Mouse (Mus musculus): ENCODE results near the gene Gm49333.

Gm49333 gene

GRCm38 (mm10) chr16:20677974-20678675 is 66.7 kb downstream of the Gm49333 start:
- in situ Hi-C loops (cut with MboI): no loop called here

DNA sequence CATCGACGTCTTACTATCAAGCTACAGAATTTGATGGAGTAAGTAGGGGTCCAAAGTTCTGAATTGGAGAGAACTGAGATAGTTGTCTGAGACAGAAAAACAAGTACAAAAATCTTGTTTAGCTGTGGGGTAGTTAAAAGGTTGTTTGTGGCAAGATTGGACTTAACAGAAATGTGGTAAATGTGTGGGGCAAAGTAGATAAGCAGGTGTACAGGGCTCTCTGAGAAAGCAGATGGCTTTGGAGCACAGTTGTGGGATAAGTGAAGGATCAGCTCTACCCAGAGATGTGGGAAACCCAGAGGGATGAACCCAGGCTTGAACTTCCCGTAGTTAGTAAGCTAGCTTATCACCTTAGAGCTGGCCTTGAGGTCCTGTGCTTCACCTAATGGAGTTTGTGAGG is 79.4 kb downstream of the Gm49333 start:
- in situ Hi-C loops (cut with MboI): no loop called here

- in situ Hi-C loops (cut with MboI): no loop called here
These were observed 80.2 kb downstream of the Gm49333 start for GRCm38 (mm10) chr16:20691617-20692016.

GRCm38 (mm10) chr16:20692241-20692965 is 81.0 kb downstream of the Gm49333 start:
- in situ Hi-C loops (cut with MboI): no loop called here

DNA sequence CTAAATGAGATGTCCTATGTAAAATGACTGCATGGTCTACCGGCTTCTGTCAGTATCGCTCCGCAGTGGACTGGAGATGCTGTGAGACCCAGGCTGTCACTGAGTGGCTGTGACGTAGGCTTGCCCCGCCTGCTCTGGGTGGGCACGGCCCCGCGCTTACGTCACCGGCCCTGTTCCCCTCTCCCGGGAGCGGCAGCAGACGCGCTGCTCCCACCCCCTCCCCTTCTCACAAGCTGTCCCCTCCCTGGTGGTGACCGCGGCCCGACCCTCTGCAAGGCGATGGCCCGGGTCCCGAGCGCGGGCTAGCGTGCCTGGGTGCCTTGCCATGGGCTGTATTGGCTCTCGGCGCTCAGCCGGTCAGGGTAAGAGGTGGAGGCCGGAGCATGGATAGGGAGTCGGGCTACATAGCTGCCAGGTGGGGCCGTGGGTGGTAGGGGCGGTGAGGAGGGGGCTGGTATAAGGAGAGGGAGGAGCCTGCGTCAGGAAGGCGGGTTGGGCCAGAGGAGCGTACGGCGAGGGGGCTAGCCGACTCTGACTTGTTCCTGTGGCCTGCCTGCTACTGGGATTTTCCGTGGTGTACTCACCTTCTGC is 81.8 kb downstream of the Gm49333 start, which contains the start of gene Fam131a:
Fam131a (plus strand) TSS at position 131 of the 591 bp plus-strand sequence.
- in situ Hi-C loops (cut with MboI): no loop called here

DNA sequence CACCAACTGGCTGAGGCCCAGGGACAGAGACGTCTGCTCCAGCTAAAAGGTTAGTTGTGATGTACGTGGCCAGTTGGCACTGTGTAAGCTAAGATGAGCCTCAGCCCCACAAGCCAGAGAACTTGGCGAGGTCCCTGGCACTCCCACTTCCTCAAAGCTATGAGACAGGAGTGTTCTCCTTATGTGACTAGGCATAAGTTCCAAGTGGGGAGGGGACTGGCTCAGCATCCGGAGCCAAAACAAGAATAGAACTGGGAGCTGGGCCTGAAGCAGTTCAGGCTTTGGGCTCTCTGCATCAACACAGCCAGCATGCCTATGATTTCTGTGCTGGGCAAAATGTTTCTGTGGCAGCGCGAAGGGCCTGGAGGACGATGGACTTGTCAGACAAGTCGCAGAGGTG is 83.4 kb downstream of the Gm49333 start:
- in situ Hi-C loops (cut with MboI): no loop called here
